ENCODE assay signal across 27 mouse cellular contexts in genomic region chr19:56600797-56601196, GRCm38 (mm10). TPM values are rescaled to one million over a fixed set of nuclear protein-coding genes. Genes with fewer than 3 reads are reported as not detected.
A peak's percentile ranks its signal among the peaks of the same experiment; 100 is the strongest.
DNase-seq lines count a peak whose midpoint lies in the region; ATAC-seq and TF ChIP-seq lines count a peak whose summit lies in the region.
"Had no signal": no experiment of that assay in that cellular context is flagged by ENCODE, and none has a peak within 500 bp of the region (broad histone marks: within the 10 kb centered on the region; RNA-seq: fewer than 3 reads in every experiment).

No protein-coding gene starts in this region.

- no peaks in the 10 kb centered on the region for H3K27me3 ChIP-seq in heart, postnatal 0 days (ENCODE audit: control insufficient read depth, insufficient read depth, low read length)
- H3K27me3 ChIP-seq in liver, adult 2 months (ENCODE audit: control insufficient read depth, insufficient read depth, low read length) = no peaks in the 10 kb centered on the region
- no peaks in the 10 kb centered on the region for H3K27me3 ChIP-seq in liver, postnatal 0 days (ENCODE audit: insufficient read depth, low read length)
- no peaks in the 10 kb centered on the region for H3K27me3 ChIP-seq in limb, embryonic 10.5 days (ENCODE audit: low read depth, poor library complexity, severe bottlenecking)
- H3K27me3 ChIP-seq: embryonic facial prominence, embryonic 13.5 days; forebrain, embryonic 15.5 days; limb, embryonic 15.5 days; megakaryocyte, embryonic 14.5 days; midbrain, embryonic 12.5 days; neural tube, embryonic 13.5 days had no signal

- ATAC-seq in heart, postnatal 0 days (ENCODE audit: insufficient read depth, low read depth) = no peak
- ATAC-seq in liver, postnatal 0 days = no peak
- ATAC-seq: forebrain, embryonic 15.5 days; intestine, embryonic 16.5 days had no signal

- no peaks in the 10 kb centered on the region for H3K79me2 ChIP-seq in liver, adult 2 months (ENCODE audit: control insufficient read depth, insufficient read depth, low read length)

- H3K9me3 ChIP-seq in heart, postnatal 0 days (replicated peaks; ENCODE audit: control insufficient read depth, low read length) = no peaks in the 10 kb centered on the region
- no peaks in the 10 kb centered on the region for H3K9me3 ChIP-seq in liver, postnatal 0 days (ENCODE audit: low read length)
- no peaks in the 10 kb centered on the region for H3K9me3 ChIP-seq in limb, embryonic 10.5 days (replicated peaks)
- H3K9me3 ChIP-seq: embryonic facial prominence, embryonic 13.5 days; forebrain, embryonic 10.5 days; forebrain, embryonic 15.5 days; limb, embryonic 15.5 days; megakaryocyte, embryonic 14.5 days had no signal

- H3K36me3 ChIP-seq in heart, postnatal 0 days (replicated peaks; ENCODE audit: control insufficient read depth, insufficient read depth, low read length) = peaks cover 22% of the 10 kb centered on the region
- H3K36me3 ChIP-seq in liver, adult 2 months (ENCODE audit: control insufficient read depth, insufficient read depth, low read length) = peaks cover 12% of the 10 kb centered on the region; the same call in 1 of the 2 replicates
- H3K36me3 ChIP-seq in liver, postnatal 0 days (replicated peaks; ENCODE audit: insufficient read depth, low read length) = peaks cover 27% of the 10 kb centered on the region
- peaks cover 33% of the 10 kb centered on the region for H3K36me3 ChIP-seq in limb, embryonic 10.5 days

- TF ChIP-seq POLR2A in liver, adult 2 months (IDR thresholded peaks at IDR 0.05; ENCODE audit: extremely low read depth, insufficient read depth, low read length) = no peak

- TF ChIP-seq CTCF in heart, postnatal 0 days (IDR thresholded peaks at IDR 0.05; ENCODE audit: low read depth) = no peak
- TF ChIP-seq CTCF in liver, adult 2 months (IDR thresholded peaks at IDR 0.05; ENCODE audit: low read depth, low read length) = no peak
- no peak for TF ChIP-seq CTCF in liver, postnatal 0 days (IDR thresholded peaks at IDR 0.05; ENCODE audit: low read depth)

- WGBS in heart, postnatal 0 days = 53% methylated on average over 7 of the region's 7 CpGs
- WGBS in liver, adult 2 months = 73% methylated on average over 7 of the region's 7 CpGs
- 70% methylated on average over 7 of the region's 7 CpGs for WGBS in liver, postnatal 0 days (ENCODE audit: insufficient replicate concordance)
- 80% methylated on average over 7 of the region's 7 CpGs for WGBS in limb, embryonic 10.5 days

- DNase-seq in heart, postnatal 0 days (ENCODE audit: low spot score) = peak; percentile 32
- no peak for DNase-seq in heart, postnatal 10 days
- peak; percentile 23 for DNase-seq in liver, adult 2 months (ENCODE audit: extremely low read depth, low read depth, low spot score)
- DNase-seq in liver, postnatal 0 days = no peak
- peak; percentile 37 for DNase-seq in limb, embryonic 10.5 days (ENCODE audit: low spot score)
- DNase-seq: adrenal gland, postnatal 25 days; B cell, adult 2 months; cerebellum, adult 18-20 months; cerebellum, postnatal 10 days; gastrocnemius, postnatal 25 days; heart, adult 18-20 months; kidney, adult 9 months; layer of hippocampus, postnatal 36 days; left cerebral cortex, postnatal 4 days; lung, postnatal 4 days; thymus, postnatal 4 days had no signal

- H3K9ac ChIP-seq in heart, postnatal 0 days (replicated peaks; ENCODE audit: low read depth, low read length) = no peak overlapping the region
- H3K9ac ChIP-seq in liver, adult 2 months (ENCODE audit: low read depth, low read length) = no peak overlapping the region
- no peak overlapping the region for H3K9ac ChIP-seq in liver, postnatal 0 days (replicated peaks)
- H3K9ac ChIP-seq: embryonic facial prominence, embryonic 13.5 days; forebrain, embryonic 15.5 days; limb, embryonic 15.5 days; liver, embryonic 14.5 days; midbrain, embryonic 12.5 days; neural tube, embryonic 13.5 days had no signal

- no peak overlapping the region for H3K4me2 ChIP-seq in heart, postnatal 0 days (ENCODE audit: low read depth, low read length)
- no peak overlapping the region for H3K4me2 ChIP-seq in liver, postnatal 0 days (ENCODE audit: low read depth, low read length)
- H3K4me2 ChIP-seq: embryonic facial prominence, embryonic 13.5 days; forebrain, embryonic 15.5 days; limb, embryonic 15.5 days; midbrain, embryonic 12.5 days; neural tube, embryonic 13.5 days had no signal

- intact Hi-C loops in heart, postnatal 10 days (cut with DNase I) = loop anchor here (2.0 to 5.0 kb wide), 2 partner anchors 67 to 126 kb away; no protein-coding TSS in a partner anchor

- peaks cover 26% of the 10 kb centered on the region for H3K4me1 ChIP-seq in heart, postnatal 0 days (ENCODE audit: control insufficient read depth, insufficient read depth)
- peaks cover 6% of the 10 kb centered on the region for H3K4me1 ChIP-seq in liver, adult 2 months (ENCODE audit: control insufficient read depth, insufficient read depth, low read length)
- H3K4me1 ChIP-seq in liver, postnatal 0 days (ENCODE audit: insufficient read depth) = peaks cover 9% of the 10 kb centered on the region; the same call in 1 of the 2 replicates
- H3K4me1 ChIP-seq in brown adipose tissue, adult 24 weeks (ENCODE audit: control insufficient read depth, insufficient read depth, insufficient read length, low read length) = no peaks in the 10 kb centered on the region
- H3K4me1 ChIP-seq in limb, embryonic 10.5 days = peaks cover 35% of the 10 kb centered on the region
- H3K4me1 ChIP-seq: embryonic facial prominence, embryonic 13.5 days; forebrain, embryonic 15.5 days; midbrain, embryonic 12.5 days had no signal

- H3K4me3 ChIP-seq in heart, postnatal 0 days (ENCODE audit: low read depth, low read length) = no peak overlapping the region
- H3K4me3 ChIP-seq in liver, adult 2 months (ENCODE audit: insufficient read depth, low read depth, low read length) = no peak overlapping the region
- H3K4me3 ChIP-seq in liver, postnatal 0 days (ENCODE audit: low read depth, low read length) = no peak overlapping the region
- no peak overlapping the region for H3K4me3 ChIP-seq in brown adipose tissue, adult 24 weeks (ENCODE audit: insufficient read depth, low read depth, low read length)
- no peak overlapping the region for H3K4me3 ChIP-seq in limb, embryonic 10.5 days
- H3K4me3 ChIP-seq: embryonic facial prominence, embryonic 13.5 days; forebrain, embryonic 10.5 days; forebrain, embryonic 15.5 days; limb, embryonic 15.5 days; megakaryocyte, embryonic 14.5 days; midbrain, embryonic 12.5 days; myocyte; neural tube, embryonic 13.5 days had no signal

- no peak for TF ChIP-seq EP300 in heart, postnatal 0 days (IDR thresholded peaks at IDR 0.05; ENCODE audit: low read depth)
- no peak for TF ChIP-seq EP300 in liver, postnatal 0 days (IDR thresholded peaks at IDR 0.05; ENCODE audit: low read depth)

- H3K27ac ChIP-seq in heart, postnatal 0 days (ENCODE audit: low read depth) = no peak overlapping the region
- H3K27ac ChIP-seq in liver, adult 2 months (replicated peaks; ENCODE audit: insufficient read depth, low read depth, low read length) = no peak overlapping the region
- H3K27ac ChIP-seq in liver, postnatal 0 days (ENCODE audit: low read depth) = no peak overlapping the region
- H3K27ac ChIP-seq in brown adipose tissue, adult 24 weeks (replicated peaks; ENCODE audit: low read depth, low read length) = peak overlapping the region; percentile 36; the same call in 1 of the 2 replicates
- no peak overlapping the region for H3K27ac ChIP-seq in limb, embryonic 10.5 days
- H3K27ac ChIP-seq: embryonic facial prominence, embryonic 13.5 days; forebrain, embryonic 10.5 days; forebrain, embryonic 15.5 days; limb, embryonic 15.5 days; liver, embryonic 14.5 days; midbrain, embryonic 12.5 days; neural tube, embryonic 13.5 days had no signal

RNA-seq across cellular contexts. Expression of gene Nhlrc2, which starts 52.7 kb away (rescaled TPM):
- total RNA-seq in heart, postnatal 0 days (2014; rRNA removed; ENCODE audit: low replicate concordance) = 28.9 and 30.4 TPM in 2 replicates
- 11.1 and 11.2 TPM in 2 replicates for polyA plus RNA-seq in heart, postnatal 0 days (2015; fragmentation: Nextera tagmentation; extraction: Ambion mirVana)
- 10 to 100 TPM; 25.6 to 26.8 TPM for total RNA-seq in heart, postnatal 10 days (2021)
- 11.9 and 12.6 TPM in 2 replicates for total RNA-seq in liver, adult 2 months (2014; rRNA removed)
- polyA plus RNA-seq in liver, adult 2 months (2012; rRNA removed) = 3.8 and 3.9 TPM in 2 replicates
- polyA plus RNA-seq in liver, postnatal 0 days (2015; fragmentation: Nextera tagmentation; extraction: Ambion mirVana) = 6.5 and 6.6 TPM in 2 replicates
- polyA plus RNA-seq in brown adipose tissue, adult 24 weeks (2012; ENCODE audit: insufficient read depth, insufficient read length, missing spikeins) = 9.3 and 9.9 TPM in 2 replicates
- 15.3 and 16.6 TPM in 2 replicates for polyA plus RNA-seq in limb, embryonic 10.5 days (2016; fragmentation: Nextera tagmentation; extraction: Ambion mirVana)

RNA-seq across cellular contexts. Expression of gene Dclre1a, which starts 52.8 kb away (rescaled TPM):
- 4.4 and 6.9 TPM in 2 replicates for total RNA-seq in heart, postnatal 0 days (2014; rRNA removed; ENCODE audit: low replicate concordance)
- 9.6 and 11.3 TPM in 2 replicates for polyA plus RNA-seq in heart, postnatal 0 days (2015; fragmentation: Nextera tagmentation; extraction: Ambion mirVana)
- 10 to 100 TPM; 11.2 to 11.7 TPM for total RNA-seq in heart, postnatal 10 days (2021)
- total RNA-seq in liver, adult 2 months (2014; rRNA removed) = 12.1 and 13.5 TPM in 2 replicates
- 3.1 and 3.3 TPM in 2 replicates for polyA plus RNA-seq in liver, adult 2 months (2012; rRNA removed)
- 12.1 and 14.8 TPM in 2 replicates for polyA plus RNA-seq in liver, postnatal 0 days (2015; fragmentation: Nextera tagmentation; extraction: Ambion mirVana)
- 5.2 and 5.5 TPM in 2 replicates for polyA plus RNA-seq in brown adipose tissue, adult 24 weeks (2012; ENCODE audit: insufficient read depth, insufficient read length, missing spikeins)
- polyA plus RNA-seq in limb, embryonic 10.5 days (2016; fragmentation: Nextera tagmentation; extraction: Ambion mirVana) = 17.1 and 20.9 TPM in 2 replicates

Comparison
In these comparisons a context has a peak if more than half of its experiments do, and no peak if none do; other contexts are left out.
1. DNase-seq: peak in heart, postnatal 0 days (single experiment), liver, adult 2 months (single experiment) and limb, embryonic 10.5 days (single experiment); none in heart, postnatal 10 days (0 of 2) and liver, postnatal 0 days (single experiment).